Mouse (Mus musculus): ENCODE measurements around the gene Mrpl20.
"Not testable (repeated sequence)": the region's sequence is repeated elsewhere in the genome, so short reads cannot be mapped to it uniquely, and the experiment has no call there.

Gene Mrpl20

DNA sequence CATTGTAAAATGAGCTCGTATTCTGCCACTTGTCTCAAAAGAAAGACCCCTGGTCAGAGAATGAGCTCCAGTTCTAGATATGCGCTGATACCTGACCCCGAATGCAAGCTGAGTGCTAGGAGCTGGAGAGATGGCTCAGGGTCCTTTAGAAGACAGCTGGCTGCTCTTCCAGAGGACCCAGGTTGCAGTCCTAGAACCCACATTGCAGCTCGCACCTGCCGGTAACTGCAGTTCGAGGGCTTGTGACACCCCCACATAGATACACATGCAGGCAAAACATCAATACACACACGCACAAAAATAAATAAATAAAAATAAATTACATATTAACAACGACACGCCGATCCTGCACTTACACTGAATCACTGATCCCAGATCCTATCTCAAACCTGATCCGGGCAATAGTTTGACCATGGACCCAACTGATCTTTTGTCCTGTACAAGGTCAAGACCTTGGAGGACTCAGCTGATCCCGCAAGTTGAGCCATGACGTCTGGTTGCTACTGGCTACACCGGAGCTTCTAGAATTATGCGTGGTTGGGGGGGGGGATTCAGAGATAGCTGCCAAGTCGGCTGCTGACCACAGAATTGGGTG is 19.1 kb upstream of the Mrpl20 start:
- DNase-seq (ENCODE audit: low spot score in 2 of 2): no peak

DNA sequence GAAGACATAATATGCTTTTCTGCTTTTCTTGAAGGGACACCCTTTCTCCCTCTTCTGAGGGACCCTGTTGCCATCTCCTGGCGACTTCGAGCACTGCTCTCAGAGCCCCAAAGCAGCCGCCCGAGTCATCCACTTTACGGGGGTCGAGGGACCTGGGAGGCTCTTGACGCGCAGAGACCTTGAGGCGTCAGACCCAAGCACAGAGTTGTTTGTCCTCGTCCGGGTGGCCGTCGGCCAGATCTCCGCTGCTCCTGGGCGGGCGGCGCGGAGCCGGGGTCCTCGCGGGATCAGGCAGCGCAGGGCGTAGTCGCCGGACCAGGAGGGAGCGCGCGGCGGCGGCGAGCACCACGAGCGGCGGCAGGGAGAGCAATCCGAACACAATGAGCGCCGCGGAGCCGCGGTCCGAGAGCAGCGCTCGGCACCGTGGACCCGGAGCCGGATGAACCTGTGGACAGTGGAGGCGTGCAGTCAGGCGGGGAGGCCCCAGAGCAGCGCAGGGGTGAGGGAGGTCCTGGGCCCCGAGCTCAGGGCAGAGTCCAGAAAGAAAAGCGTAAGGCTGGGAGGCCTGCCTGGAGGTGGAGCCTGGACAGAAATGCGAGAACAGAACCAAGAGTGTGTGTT is 18.5 kb upstream of the Mrpl20 start:
- DNase-seq (ENCODE audit: low spot score in 2 of 2): peak; percentile 82 to 84

DNA sequence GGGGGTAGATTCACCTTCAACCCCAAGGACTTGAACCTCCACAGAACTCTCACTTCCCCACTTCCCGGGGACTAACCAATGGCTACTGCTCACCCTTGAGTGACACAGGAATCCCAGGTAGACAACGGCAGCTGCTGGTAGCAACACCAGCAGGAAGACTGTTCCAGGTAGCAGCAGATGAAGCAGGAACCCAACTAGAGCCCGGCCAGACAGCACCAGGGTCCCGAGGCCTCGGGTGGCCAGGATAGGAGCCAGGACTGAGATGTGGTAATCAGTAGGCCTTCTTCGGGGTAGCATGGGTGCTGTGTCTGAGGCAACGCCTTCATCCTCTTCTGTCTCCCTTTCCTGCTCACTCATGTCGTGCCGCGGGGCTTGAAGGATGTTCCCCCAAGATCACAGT is 17.4 kb upstream of the Mrpl20 start:
- no peak for DNase-seq (ENCODE audit: low spot score in 2 of 2)

DNA sequence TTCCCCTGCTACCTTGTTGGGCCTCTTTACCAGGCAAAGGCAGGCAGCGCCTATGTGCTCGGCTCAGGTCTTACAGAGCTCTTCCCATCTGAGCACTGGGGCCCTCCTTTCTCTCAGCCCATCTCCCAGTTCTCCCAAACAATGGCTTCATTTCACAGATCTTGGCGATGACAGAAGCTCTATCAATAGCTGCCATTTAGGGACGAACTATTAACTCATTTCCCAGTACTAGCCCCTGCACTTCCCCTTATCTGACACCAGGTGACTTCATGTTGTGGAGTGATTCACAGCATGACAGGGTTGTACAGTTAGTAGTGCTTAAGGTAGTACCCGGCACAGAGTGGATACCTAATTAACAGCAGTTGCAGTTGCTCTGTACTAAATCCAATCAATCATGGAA is 16.9 kb upstream of the Mrpl20 start, which contains the start of gene Tmem88b:
Gene Tmem88b (minus strand): TSS at position 56 of the 400 bp plus-strand sequence.
- DNase-seq (ENCODE audit: low spot score in 2 of 2): no peak

DNA sequence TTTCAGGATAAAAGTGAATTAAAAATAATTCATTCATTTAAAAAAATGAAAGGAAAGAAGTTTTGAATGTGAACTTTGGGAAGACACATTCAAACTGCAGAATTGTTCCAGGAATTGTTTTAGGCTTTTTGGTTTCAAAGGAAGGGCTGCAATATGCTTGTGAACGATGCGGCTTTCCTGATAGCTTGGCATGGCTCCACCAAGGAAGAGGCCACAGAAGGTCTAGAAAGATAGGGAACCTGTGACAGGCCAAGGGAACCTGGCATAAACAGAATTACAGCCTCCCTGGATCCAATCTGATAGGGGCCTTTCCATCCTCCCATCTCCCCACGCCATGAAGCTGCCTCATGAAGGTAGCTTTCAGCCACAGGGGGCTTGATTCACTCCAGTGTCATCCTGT is 14.4 kb upstream of the Mrpl20 start:
- DNase-seq (ENCODE audit: low spot score in 2 of 2): no peak

DNA sequence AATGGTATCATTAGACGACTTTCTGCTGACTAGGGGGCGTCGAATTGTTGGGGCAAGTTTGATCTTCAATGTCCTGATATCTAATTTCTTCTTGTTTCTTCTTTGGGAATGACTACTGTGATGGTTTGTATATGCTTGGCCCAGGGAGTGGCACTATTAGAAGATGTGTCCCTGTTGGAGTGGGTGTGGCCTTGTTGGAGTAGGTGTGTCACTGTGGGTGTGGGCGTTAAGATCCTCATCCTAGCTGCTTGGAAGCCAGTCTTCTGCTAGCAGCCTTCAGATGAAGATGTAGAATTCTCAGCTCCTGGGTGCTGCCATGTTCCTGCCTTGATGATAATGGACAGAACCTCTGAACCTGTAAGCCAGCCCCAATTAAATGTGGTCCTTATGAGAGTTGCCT is 13.8 kb upstream of the Mrpl20 start:
- DNase-seq (ENCODE audit: low spot score in 2 of 2): not testable (repeated sequence)

DNA sequence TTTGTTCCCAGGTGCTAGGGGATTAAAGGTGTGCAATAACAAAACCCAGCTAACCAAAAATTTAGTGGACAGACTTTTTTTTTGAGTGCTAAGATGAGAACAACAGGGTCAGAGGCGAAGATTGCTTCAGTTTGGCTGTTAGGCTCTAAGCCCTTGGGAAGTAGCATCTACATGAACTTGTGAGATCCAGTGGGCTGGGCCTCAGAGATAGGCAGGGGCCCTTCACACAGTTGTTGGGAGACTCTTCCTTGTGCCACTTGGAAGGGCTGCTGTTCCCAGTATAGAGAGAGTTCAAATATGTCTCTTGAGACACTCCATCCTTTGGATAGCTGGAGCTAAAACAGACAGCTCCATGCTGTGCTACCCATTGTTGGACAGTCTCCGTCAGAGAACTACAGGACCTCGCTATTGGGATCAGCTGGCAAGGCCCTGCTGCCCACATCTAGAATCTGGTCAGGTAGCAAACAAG is 12.6 kb upstream of the Mrpl20 start, which contains the start of gene Ankrd65:
Gene Ankrd65 (plus strand): TSS at position 419 of the 469 bp plus-strand sequence.
- no peak for DNase-seq (ENCODE audit: low spot score in 2 of 2)

DNA sequence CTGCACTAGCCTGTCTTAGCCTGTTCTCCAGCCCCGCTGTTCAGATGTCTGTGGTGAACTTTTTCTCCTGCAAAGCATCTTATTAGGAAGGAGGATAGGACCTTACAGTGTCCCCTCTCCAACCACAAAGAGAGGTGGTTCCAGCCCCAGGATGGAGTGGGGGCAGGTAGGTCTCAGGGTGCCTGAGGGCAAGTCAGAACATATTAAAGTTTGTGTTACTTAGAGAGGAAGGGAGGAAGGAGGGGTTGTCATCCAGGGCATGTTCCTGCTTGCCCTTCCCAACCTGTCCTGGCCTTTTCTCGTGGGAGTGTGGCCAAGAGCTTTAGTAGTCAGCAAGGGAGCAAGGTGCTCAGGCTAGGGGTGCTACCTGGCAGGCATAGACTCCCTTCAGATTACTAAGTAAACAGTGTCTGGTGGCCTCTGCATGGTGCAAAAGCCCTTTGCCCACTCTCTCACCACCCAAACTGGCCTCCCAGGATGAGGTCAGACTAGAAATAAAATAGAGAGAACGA is 12.0 kb upstream of the Mrpl20 start:
- no peak for DNase-seq (ENCODE audit: low spot score in 2 of 2)

DNA sequence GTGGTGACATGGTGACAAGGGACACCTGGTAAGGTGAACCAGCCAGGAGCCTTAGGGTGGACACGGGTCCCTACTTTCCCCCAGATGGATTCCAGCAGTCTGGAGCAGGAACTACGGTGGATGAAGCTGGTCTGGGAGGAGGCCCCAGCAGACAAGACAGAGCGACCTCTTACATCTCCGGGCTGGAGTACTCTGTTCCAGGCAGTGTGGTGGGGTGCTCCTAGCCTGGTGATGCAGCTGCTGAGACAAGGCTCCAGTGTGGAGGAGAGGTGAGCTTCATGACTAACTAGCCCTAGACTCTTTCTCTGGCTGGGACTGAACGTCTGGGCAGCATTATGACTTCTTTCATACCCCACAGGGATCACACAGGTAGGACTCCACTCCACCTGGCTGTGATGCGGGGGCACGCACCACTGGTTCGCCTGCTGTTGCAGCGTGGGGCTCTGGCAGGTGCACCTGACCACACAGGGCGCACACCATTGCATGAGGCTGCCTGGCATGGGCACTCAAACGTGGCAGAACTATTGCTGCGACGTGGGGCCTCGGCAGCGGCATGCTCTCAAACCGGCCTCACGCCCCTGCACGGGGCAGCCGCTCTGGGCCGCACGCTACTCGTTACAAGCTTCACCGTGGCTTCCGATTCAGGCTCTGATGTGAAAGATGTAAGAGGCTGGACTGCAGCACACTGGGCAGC is 11.3 kb upstream of the Mrpl20 start:
- DNase-seq (ENCODE audit: low spot score in 2 of 2): no peak

DNA sequence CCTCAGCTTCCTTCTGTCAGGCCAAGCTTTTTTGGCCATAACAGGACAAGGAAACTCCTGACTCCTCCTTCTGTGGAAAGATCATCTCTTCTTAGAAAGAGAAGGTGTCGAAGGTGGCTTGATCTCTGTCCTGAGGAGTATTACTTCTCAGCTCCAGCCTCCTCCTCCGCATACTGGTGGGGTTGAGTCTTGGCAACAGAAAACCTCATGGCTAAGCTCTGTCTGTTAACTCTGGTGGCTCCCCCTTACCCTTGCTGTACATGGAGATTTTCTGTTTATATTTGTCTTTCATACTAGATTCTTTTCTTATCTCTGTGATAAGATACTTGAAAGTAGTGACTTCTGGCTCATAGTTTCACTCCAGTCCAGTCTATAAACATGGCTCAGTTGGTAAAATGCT is 8.9 kb upstream of the Mrpl20 start:
- DNase-seq (ENCODE audit: low spot score in 2 of 2): no peak

DNA sequence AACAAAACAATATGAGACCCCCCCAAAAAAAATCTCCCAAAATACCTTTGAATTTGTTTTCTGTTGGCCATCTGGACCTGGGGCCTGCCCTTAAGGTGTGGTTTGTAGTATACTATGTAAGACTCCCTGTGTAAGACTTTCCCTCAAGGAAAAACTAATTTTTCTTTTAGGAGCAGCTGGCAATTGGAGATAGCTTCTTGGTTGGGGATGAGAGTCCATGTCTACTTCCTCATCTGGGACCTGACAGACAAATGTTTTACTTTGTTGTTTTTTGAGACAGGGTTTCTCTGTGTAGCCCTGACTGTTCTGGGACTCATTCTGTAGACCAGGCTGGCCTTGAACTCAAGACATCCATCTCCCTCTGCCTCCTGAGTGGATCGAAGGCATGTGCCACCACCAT is 603 bp upstream of the Mrpl20 start:
- no peak for DNase-seq (ENCODE audit: low spot score in 2 of 2)

DNA sequence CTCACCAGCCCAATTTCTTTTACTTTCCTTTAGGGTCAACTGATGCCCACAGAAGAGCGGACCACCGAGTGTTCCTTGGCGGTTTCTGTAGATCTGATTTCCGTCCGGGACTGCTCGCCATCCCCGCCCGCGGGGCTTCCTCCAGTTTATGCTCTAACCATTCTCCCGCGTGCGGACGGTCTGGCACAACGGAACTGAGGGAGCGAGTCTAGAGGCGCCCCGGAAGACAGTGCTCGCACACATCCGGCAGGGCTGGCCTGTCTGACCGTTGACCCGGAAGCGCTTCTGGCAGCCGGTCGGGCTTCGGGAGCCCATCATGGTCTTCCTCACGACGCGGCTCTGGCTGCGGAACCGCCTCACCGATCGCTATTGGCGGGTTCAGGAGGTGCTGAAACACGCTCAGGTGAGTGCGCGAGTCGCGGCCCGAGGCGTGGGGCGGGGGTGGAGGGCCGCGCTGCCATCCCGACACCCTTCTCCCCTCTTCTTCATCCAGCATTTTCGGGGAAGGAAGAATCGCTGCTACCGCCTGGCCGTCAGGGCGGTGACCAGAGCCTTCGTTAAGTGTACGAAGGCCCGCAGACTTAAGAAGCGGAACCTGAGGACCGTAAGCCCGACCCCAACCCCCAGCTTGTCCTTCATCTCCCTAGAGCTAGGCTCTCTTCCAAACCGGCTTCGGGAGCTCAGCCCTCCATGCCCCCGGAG is 813 bp downstream of the Mrpl20 start:
- peak; percentile 94 to 98 for DNase-seq (ENCODE audit: low spot score in 2 of 2)

DNA sequence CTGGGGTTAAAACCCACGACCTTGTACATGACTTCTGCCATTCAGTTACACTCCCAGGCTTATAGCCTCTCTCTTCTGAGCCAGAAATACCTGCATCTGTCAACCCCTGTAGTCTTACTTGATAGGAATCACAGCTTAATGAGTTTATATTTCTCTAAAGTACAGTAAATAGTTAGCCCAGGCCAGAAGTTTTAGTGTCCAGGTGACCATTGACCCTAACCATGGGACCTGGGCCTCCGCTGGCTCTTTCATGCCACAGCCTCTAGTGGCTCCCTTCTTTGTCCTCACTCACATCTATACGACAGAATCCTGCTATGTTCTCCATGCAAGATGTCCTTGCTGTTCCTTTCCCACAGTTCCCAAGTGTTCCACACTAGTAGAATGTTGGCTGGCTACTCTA is 5.2 kb downstream of the Mrpl20 start:
- DNase-seq (ENCODE audit: low spot score in 2 of 2): no peak

DNA sequence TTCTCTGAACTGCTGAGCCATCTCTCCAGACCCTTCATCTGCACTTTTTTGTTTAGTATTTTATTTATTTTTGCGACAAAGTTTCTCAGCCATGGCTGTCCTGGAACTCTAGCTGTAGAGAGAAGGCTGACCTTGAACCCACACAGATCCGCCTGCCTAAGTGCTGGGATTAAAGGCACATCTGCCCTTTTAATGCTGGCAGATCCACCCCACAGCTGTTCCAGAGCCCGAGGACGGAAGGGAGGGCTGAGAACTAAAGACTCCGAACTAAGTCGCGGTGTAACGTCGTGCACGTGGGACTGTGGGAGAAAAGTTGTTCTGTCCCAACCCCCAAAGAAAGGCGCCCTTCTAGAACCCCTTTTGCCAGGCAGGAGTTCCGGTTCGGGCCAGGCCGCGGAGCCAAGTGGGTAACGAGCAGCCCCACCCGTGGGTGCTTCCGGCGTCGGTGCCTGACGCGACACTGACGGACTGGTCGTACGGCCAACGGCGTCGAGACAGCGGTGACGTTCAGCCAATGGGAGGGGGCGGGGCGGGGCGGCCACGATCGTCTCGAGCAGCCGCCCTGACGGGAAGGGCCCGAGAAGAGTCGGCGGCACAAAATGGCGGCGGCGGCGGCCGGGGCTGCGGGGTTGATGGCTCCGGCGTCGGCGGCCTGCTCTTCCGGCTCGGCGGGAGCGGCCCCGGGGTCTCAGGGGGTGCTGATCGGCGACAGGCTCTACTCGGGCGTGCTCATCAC is 9.4 kb downstream of the Mrpl20 start, which contains the start of gene Ccnl2:
Gene Ccnl2 (plus strand): TSS at position 561 of the 736 bp plus-strand sequence.
- DNase-seq (ENCODE audit: low spot score in 2 of 2): peak; percentile 92 to 93

DNA sequence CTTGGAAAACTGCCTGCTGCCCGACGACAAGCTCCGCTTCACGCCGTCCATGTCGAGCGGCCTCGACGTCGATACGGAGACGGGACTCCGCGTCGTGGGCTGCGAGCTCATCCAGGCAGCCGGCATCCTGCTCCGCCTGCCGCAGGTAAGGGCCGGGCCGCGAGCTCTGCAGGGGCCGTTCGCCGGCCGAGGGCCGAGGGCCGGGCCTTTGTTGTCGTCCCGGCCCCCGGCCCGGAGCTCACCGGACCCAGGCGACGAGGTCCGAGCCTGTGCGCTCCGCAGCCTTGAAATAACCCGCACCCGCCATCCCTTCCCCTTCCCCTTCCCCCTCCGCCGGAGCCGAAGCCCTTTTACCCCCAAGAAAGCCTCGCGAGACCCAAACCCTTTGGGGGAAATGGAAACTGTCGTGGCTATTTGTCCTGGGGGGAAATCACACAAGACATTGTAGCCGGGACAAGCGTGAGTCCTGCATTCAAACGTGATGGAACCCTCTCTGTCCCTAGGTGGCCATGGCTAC is 10.0 kb downstream of the Mrpl20 start:
- no peak for DNase-seq (ENCODE audit: low spot score in 2 of 2)

DNA sequence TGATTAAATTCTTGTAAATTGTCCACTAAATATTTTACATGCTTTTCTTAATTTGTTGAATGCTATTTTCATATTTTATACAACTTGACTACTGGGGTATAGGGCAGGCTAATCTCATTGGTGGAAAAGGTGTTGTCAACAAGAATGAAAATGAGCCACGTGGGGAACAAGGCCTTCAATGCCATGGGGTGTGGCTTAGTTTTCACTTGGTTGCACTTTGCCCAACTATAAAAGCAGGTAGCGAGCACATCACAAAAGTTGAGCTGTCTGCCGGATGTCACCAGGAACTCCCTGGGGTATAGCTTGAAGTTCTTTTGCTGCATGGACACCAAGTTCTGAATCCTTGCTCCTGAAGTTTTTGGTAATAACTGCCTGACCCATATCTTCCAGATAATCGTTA is 14.9 kb downstream of the Mrpl20 start:
- no peak for DNase-seq (ENCODE audit: low spot score in 2 of 2)

DNA sequence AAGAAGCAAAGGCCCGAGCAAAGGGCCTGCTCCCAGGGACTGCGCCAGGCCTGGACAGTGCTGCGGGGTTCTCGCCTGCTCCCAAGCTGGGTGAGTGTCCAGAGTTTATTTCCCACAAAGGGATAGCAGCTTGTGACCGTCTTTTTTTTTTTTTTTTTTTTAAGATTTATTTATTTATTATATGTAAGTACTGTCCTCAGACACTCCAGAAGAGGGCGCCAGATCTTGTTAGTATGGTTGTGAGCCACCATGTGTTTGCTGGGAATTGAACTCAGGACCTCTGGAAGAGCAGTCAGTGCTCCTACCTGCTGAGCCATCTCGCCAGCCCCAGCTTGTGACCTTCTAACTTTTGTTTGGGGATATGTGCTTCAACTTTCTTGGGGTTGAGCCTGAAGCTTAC is 18.3 kb downstream of the Mrpl20 start:
- no peak for DNase-seq (ENCODE audit: low spot score in 2 of 2)

DNA sequence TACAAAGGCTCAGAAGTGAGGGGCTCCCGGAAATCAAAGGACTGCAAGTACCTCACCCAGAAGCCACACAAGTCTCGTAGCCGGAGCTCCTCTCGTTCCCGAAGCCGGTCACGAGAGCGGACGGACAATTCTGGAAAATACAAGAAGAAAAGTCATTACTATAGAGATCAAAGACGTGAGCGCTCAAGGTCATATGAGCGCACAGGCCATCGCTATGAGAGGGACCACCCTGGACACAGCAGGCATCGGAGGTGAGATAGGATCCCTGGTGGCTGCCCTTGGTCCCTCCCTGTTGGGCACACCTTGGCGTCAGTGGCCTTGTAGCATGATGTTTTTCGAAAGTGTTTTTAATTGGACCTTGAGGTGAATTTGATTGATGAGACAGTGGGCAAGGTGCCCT is 20.8 kb downstream of the Mrpl20 start:
- no peak for DNase-seq (ENCODE audit: low spot score in 2 of 2)

DNA sequence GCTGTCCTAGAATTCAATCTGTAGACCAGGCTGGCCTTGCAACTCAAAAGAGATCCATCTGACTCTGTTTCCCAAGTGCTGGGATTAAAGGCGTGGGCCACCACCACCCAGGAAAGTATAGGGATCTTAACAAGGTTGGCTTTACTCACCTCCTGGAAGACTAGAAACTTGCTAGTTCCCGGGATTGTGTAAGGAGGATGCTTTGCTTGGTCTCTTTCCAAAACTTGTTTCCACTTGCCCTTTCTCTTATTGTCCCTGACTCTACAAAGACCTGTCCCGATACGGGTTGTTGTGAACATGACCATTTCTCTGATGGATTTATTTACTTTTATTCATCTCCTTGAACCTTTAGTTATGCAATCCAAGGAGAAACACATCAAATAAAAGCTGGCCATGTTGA is 27.2 kb downstream of the Mrpl20 start:
- no peak for DNase-seq (ENCODE audit: low spot score in 2 of 2)

DNA sequence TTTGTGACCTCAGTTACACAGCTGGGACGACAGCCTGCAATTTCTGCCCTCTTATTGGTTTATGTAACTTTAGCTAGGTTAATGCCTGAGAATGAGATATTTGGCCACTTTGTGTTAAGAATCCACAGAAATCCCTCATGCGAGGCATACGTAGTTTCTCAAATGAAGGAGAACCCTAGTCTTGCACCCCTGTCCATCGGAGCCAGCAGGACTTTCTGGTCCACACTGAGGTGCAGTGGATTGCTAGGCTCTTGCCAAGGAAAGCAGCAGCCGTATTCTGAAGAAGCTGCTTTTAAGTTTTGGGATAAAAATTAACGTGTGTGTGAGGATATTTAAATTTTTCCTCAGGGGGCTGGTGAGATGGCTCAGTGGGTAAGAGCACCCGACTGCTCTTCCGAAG is 27.9 kb downstream of the Mrpl20 start:
- DNase-seq (ENCODE audit: low spot score in 2 of 2): no peak

DNA sequence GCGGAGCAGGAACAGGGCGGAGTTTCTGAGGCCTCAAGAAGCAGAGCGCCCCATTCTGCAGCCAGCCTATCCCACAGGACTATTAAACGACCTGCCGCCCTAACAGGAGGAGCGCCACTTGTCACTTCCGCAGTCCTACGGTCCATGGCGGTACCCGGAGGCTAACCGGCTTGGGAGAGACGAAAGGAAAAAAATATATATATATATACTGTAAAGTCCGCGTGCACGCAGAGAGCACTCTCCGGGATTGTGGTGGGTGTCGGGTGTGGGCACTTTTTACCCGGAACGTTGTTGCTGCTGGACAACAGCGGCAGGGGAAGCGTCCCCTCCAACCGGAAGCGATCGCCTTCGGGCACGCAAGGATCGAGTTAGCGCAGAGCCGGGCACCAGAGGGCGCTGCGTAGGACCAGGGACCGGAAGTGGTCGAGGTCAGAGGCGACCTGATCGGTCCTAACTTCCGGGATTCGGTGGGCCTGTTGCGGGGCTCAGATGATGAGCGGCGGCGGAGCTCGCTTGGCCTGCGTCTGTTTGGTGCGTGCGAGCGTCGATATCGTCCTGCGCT is 28.6 kb downstream of the Mrpl20 start, which contains the start of gene Aurkaip1:
Gene Aurkaip1 (plus strand): TSS at position 68 of the 562 bp plus-strand sequence.
- peak; percentile 94 to 97 for DNase-seq (ENCODE audit: low spot score in 2 of 2)

Data from urinary bladder, postnatal 4 days (tissue).